Mouse (Mus musculus) CH12F3 (cell line): ENCODE data around the gene Opa3.

ENCODE experiments used
- in situ Hi-C: fragments of 300-500 bp; cut with MboI; formaldehyde crosslinking; loops from 2 replicates; pipeline ENCODE4 v1.14.3; 2020; ENCODE audit warnings: low sequenced_read_pairs

Gene Opa3

GRCm38 (mm10) chr7:19240905-19241463 lies 12.8 kb downstream of the Opa3 start:
- in situ Hi-C loops, result no loop called here

- in situ Hi-C loops, result no loop called here
Measured at GRCm38 (mm10) chr7:19242005-19242404, 13.9 kb downstream of the Opa3 start.

- in situ Hi-C loops, result no loop called here
Measured at GRCm38 (mm10) chr7:19243858-19244257, 15.7 kb downstream of the Opa3 start.

DNA sequence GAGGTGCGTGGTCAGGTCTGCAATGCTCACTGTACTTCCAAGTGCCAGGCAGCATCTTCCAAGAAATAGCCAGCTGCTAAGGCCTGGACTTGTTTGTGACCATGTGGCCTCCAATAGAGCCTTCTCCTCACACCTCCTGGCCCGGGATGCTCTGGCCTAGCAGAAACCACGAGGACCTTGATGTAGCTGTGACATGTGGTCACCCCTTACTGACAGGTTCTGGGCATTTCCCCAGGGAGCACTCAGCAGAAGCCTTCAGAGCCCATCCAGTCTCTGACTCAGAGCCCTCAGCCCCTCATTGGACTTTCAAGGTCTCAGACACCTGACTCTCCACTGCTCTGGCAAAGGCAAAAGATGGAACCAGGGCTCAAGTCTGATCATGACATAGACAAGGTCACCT lies 16.9 kb downstream of the Opa3 start:
- in situ Hi-C loops, result no loop called here

DNA sequence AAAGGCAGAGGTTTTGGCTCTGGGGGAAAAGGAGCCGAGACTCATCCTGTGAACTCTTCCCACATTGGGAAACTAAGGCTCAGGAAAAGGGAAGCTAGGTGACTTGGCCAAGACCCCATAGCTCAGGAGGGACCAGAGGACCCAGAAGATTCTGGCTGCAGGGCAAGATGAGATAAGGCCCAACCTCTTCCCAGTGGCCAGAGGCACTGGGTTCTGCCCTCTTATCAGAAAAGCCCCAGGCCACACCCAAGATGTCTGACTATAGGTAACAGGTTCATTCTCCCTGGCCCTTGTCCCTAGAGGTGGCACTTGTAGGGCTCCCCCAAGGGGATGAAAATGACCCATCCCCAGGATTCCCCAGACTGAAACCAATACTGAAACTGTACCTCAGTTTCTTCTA lies 18.7 kb downstream of the Opa3 start:
- in situ Hi-C loops, result no loop called here

DNA sequence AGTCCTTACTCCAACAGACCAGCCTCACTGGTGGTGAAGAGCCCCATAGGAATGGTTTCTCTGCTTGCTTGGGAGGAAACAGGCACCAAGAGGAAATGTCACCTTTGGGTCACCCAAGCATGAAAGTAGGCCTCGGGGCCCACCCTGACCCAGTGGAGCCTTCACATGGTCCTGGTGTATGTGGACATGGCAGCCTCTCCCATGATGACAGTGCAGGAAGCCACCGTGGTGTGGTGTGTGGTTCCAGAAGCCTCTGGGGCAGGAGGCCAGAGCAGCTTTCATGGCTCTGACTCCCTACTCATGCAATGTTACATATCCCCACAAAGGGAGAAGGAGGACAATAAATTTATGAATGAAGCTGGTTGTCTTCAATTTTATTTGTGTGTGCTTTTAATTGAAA lies 19.4 kb downstream of the Opa3 start:
- in situ Hi-C loops, result no loop called here

DNA sequence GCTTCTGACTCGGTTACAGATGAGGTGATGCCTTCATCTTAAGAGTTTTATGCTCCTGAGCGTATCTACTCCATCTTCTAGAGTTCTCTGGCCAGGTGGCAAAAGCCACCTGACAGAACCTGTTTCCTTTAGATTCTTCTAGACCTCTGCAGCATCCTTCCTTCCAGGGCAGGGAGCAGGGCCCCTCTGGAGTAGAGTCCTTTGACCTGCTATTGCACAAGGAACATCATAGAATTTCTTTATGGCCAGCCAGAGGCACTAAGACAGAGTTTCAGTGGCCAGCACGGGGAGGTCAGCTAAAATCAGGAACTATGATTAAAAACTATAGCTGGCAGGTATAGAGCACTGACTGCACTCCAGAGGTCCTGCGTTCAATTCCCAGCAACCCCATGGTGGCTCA lies 23.9 kb downstream of the Opa3 start:
- in situ Hi-C loops, result no loop called here

DNA sequence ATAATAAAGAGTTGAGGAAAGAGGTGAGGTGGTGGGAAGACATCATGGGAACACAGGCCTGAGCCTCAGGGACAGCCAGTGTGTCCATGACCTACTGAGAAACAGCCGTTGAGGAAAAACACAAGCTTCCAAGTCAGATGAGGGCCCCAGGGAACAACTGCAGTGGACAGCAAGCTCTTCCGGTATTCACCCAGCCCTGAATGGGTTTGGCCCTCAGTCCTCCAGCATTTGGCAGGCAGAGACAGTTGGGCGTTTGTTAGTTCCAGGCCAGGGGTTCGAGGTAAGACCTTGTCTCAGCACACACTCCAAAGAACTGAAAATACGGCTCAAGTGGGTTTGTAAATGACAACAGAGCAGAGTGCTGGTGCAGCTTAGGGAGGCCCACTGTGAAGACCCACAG lies 25.3 kb downstream of the Opa3 start:
- in situ Hi-C loops, result no loop called here

- in situ Hi-C loops, result no loop called here
Measured at GRCm38 (mm10) chr7:19255395-19255794, 27.3 kb downstream of the Opa3 start.

GRCm38 (mm10) chr7:19256567-19256966 lies 28.4 kb downstream of the Opa3 start:
- in situ Hi-C loops, result no loop called here

GRCm38 (mm10) chr7:19257390-19258022 lies 29.4 kb downstream of the Opa3 start:
- in situ Hi-C loops, result no loop called here

DNA sequence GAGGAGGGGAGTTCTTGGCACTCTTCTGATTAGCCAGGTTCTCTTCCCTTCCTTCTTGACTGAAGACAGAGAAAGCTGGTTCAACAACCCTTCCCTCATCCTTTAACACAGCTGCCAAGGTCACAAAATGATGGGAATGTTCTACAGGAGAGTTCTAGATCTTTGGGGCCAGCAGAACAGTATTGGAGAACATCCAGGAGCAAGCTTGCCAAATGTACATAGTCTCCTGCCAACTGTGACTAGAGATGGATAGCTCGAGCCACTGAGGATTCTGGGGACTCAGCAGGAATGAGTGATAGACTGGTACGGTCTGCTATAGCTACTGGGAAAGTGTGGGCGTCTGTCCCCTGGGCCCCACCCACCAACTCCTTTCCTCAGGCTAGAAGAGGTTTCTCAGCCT lies 30.2 kb downstream of the Opa3 start:
- in situ Hi-C loops, result no loop called here

GRCm38 (mm10) chr7:19265147-19265546 lies 37.0 kb downstream of the Opa3 start:
- in situ Hi-C loops, result no loop called here

DNA sequence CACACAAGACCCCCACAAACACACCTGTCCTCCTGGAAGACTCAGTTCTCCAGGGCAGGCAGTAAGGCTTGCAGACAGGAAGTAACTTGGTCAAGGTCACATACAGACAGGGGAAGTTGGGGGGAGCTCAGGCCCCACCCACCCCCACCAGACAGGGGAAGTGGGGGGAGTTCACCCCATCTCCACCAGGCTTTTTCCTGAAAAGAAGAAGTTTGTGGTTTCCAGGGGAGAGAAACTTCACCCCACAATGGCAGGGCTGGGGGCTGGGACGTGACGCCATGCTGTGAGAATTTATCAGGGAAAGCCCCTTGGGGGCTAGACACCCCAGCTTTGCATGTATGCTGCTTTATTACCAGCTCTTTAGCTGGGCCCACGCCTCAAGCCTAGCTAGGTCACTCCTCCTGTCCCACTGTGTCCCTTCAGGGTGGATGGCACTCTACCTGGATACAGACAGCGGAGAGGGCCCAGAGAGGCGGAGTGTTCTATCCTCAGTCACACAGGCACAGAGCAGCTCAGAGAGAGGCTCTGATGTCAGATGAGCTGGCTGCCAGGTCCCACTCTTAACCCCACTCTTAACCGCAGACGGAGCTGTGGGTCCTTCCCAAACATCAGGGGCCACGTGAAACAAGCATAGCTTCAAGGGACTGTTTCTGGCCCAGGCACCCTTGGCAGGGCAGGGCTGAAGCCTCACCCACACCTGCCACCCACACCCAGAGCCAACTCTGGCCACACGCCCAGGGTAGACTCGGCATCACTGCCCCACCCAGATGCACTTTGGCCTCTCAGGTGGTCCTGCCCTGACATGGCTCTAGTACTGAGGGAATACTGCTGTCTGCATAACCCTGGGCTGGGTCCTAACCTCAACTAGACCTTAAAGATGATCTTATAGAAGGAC lies 38.0 kb downstream of the Opa3 start:
- in situ Hi-C loops, result no loop called here

- in situ Hi-C loops, result no loop called here
Measured at GRCm38 (mm10) chr7:19267051-19267450, 38.9 kb downstream of the Opa3 start.

DNA sequence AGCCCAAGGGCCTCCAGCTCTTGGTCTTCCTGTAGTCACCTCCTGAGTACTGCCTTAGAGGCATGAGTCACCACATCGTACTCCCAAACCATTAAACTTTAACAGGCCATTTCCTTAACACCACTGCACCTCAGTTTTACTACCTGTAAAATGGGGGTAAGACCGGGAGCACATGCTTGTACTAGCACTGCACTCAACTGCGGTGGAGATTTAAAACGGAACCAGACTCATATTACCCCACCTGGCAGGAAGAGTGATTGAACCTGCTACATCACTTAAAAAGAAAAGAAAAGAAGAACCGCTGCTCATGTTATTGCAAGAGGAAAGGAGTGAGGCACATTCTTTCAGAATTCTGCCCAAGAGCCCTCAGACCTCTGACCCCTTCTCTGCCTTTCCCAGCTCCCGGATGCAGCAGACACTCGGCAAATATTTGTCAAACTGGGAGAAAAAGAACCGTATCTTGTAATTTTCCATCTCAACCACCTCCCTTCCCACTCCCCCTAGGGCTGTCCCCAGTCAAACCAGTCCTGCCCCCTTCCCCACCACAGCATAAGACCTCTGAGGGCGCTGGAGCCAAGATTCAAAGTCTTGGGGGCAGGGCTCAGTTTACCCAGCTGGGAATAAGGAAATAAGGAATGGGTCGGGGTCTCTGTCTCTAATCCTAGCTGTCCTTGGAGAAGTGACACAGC lies 41.0 kb downstream of the Opa3 start:
- in situ Hi-C loops, result no loop called here

GRCm38 (mm10) chr7:19269721-19270441 lies 41.7 kb downstream of the Opa3 start:
- in situ Hi-C loops, result loop anchor here (10.0 kb wide), 1 partner anchor 95 kb away; the partner anchor contains the start of gene Eml2

- in situ Hi-C loops, result loop anchor here (10.0 kb wide), 1 partner anchor 96 kb away; the partner anchor contains the start of gene Eml2
Measured at GRCm38 (mm10) chr7:19270509-19271237, 42.5 kb downstream of the Opa3 start.

- in situ Hi-C loops, result loop anchor here (10.0 kb wide), 1 partner anchor 97 kb away; the partner anchor contains the start of gene Eml2
Measured at GRCm38 (mm10) chr7:19271238-19272172, 43.4 kb downstream of the Opa3 start, which contains the start of gene Vasp. Gene Vasp (minus strand): TSS chr7:19271817.
